8 mouse cellular contexts compared by ENCODE assay signal in the genomic region with DNA sequence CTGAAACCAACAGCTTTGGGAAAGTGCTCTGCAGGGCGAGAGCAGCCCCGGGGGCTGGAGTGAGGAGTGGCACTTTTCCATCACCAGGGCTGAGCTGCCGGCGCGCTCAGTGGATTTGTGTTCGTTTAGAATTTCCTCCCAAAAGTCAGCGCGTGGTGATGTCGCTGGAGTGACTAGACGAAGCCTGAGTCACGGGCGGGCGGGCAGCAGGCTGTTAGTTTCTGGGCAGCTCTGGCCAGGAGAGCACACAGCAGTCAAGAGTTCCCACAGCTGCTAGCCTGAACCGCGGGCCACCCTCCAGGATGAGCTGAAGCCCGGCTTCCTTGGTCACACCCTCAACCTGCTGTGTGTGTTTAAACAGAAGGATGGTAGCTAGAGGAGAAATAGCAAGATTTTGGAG. TPM values are rescaled to one million over a fixed set of nuclear protein-coding genes. Genes with fewer than 3 reads are reported as not detected.
DNase-seq lines count a peak whose midpoint lies in the region; ATAC-seq lines count a peak whose summit lies in the region.

No protein-coding gene starts in this region.

- peaks cover 7% of the 10 kb centered on the region; the same call in 1 of the 2 replicates for H3K36me3 ChIP-seq in forebrain, embryonic 14.5 days (ENCODE audit: control insufficient read depth, insufficient read depth, low read length)
- H3K36me3 ChIP-seq in hindbrain, embryonic 10.5 days: peaks cover 44% of the 10 kb centered on the region
- 0 out of 2 replicates have a peak, but pooled peaks cover 3% of the 10 kb centered on the region for H3K36me3 ChIP-seq in liver, embryonic 11.5 days (ENCODE audit: control insufficient read depth, insufficient read depth, low read length)
- H3K36me3 ChIP-seq in midbrain, embryonic 16.5 days (ENCODE audit: control insufficient read depth, insufficient read depth, low read length): no peaks in the 10 kb centered on the region

- 31% methylated on average over 16 of the region's 16 CpGs for WGBS in forebrain, embryonic 14.5 days
- WGBS in hindbrain, embryonic 10.5 days: 18% methylated on average over 16 of the region's 16 CpGs
- WGBS in liver, embryonic 11.5 days: 11% methylated on average over 16 of the region's 16 CpGs
- WGBS in midbrain, embryonic 16.5 days: 9% methylated on average over 16 of the region's 16 CpGs

- no peak overlapping the region; the same call in 1 of the 2 replicates for H3K27ac ChIP-seq in forebrain, embryonic 14.5 days (ENCODE audit: low read depth, low read length)
- peak overlapping the region; percentile 70 for H3K27ac ChIP-seq in hindbrain, embryonic 10.5 days
- H3K27ac ChIP-seq in liver, embryonic 11.5 days (ENCODE audit: low read depth, low read length): peak overlapping the region; percentile 38; the same call in 1 of the 2 replicates
- no peak overlapping the region for H3K27ac ChIP-seq in midbrain, embryonic 16.5 days (ENCODE audit: low read length)

- no peaks in the 10 kb centered on the region for H3K9me3 ChIP-seq in forebrain, embryonic 14.5 days (replicated peaks; ENCODE audit: control insufficient read depth, low read length)
- H3K9me3 ChIP-seq in hindbrain, embryonic 10.5 days: no peaks in the 10 kb centered on the region
- H3K9me3 ChIP-seq in liver, embryonic 11.5 days (ENCODE audit: control insufficient read depth, low read length): no peaks in the 10 kb centered on the region
- H3K9me3 ChIP-seq in midbrain, embryonic 16.5 days (replicated peaks; ENCODE audit: control insufficient read depth, low read length, poor library complexity, severe bottlenecking): no peaks in the 10 kb centered on the region

- H3K27me3 ChIP-seq in forebrain, embryonic 14.5 days (replicated peaks; ENCODE audit: control insufficient read depth, insufficient read depth, low read length): no peaks in the 10 kb centered on the region
- no peaks in the 10 kb centered on the region for H3K27me3 ChIP-seq in hindbrain, embryonic 10.5 days (ENCODE audit: insufficient read depth, poor library complexity, severe bottlenecking)
- no peaks in the 10 kb centered on the region for H3K27me3 ChIP-seq in liver, embryonic 11.5 days (replicated peaks; ENCODE audit: control insufficient read depth, insufficient read depth, low read length)
- no peaks in the 10 kb centered on the region for H3K27me3 ChIP-seq in midbrain, embryonic 16.5 days (ENCODE audit: control insufficient read depth, insufficient read depth, low read depth, low read length)

- peak overlapping the region; percentile 18; the same call in 1 of the 2 replicates for H3K9ac ChIP-seq in forebrain, embryonic 14.5 days (ENCODE audit: low read length)
- peak overlapping the region; percentile 59; the same call in 1 of the 2 replicates for H3K9ac ChIP-seq in liver, embryonic 11.5 days (ENCODE audit: low read depth, low read length)
- H3K9ac ChIP-seq in midbrain, embryonic 16.5 days (ENCODE audit: low read depth, low read length): peak overlapping the region; percentile 10; the same call in 1 of the 2 replicates

- DNase-seq in layer of hippocampus, adult 9-11 months: peak; percentile 57
- DNase-seq in layer of hippocampus, postnatal 14 days (ENCODE audit: low spot score in 2 of 2): no peak
- peak; percentile 66 for DNase-seq in adrenal gland, postnatal 10 days
- peak; percentile 28 for DNase-seq in forebrain, embryonic 14.5 days (ENCODE audit: low spot score)
- peak; percentile 28 for DNase-seq in hindbrain, embryonic 10.5 days (ENCODE audit: low spot score)
- DNase-seq in liver, embryonic 11.5 days (ENCODE audit: low spot score): no peak
- DNase-seq in cerebellum, adult 9-11 months: no peak

- ATAC-seq in forebrain, embryonic 14.5 days: no peak
- no peak for ATAC-seq in liver, embryonic 11.5 days (replicated peaks; ENCODE audit: low FRiP score)
- no peak for ATAC-seq in midbrain, embryonic 16.5 days

- peaks cover 23% of the 10 kb centered on the region for H3K4me1 ChIP-seq in forebrain, embryonic 14.5 days (ENCODE audit: control insufficient read depth, insufficient read depth, low read length)
- H3K4me1 ChIP-seq in hindbrain, embryonic 10.5 days (replicated peaks): peaks cover 58% of the 10 kb centered on the region
- H3K4me1 ChIP-seq in liver, embryonic 11.5 days (replicated peaks; ENCODE audit: control insufficient read depth, insufficient read depth, low read length): peaks cover 33% of the 10 kb centered on the region
- peaks cover 18% of the 10 kb centered on the region for H3K4me1 ChIP-seq in midbrain, embryonic 16.5 days (ENCODE audit: control insufficient read depth, insufficient read depth, low read length)

- no peak overlapping the region for H3K4me3 ChIP-seq in forebrain, embryonic 14.5 days (ENCODE audit: low read depth, low read length)
- 0 out of 2 replicates have a peak overlapping the region, but pooled peaks have one; percentile 14 for H3K4me3 ChIP-seq in hindbrain, embryonic 10.5 days
- no peak overlapping the region for H3K4me3 ChIP-seq in liver, embryonic 11.5 days (ENCODE audit: low read depth, low read length)
- H3K4me3 ChIP-seq in midbrain, embryonic 16.5 days (ENCODE audit: low read depth, low read length): peak overlapping the region; percentile 13; the same call in 1 of the 2 replicates

- no peak overlapping the region; the same call in 1 of the 2 replicates for H3K4me2 ChIP-seq in forebrain, embryonic 14.5 days (ENCODE audit: low read length)
- H3K4me2 ChIP-seq in liver, embryonic 11.5 days: peak overlapping the region; percentile 47
- H3K4me2 ChIP-seq in midbrain, embryonic 16.5 days (ENCODE audit: low read length): peak overlapping the region; percentile 48

RNA-seq across cellular contexts. Expression of gene C1qtnf9, which starts 35.1 kb away (rescaled TPM):
- under 1 TPM in 1 of 2 experiments, not detected in 1; 0.23 TPM for total RNA-seq in layer of hippocampus, postnatal 14 days (2021)
- 10 to 100 TPM; 17.0 to 18.9 TPM for total RNA-seq in adrenal gland, postnatal 10 days (2021)
- polyA plus RNA-seq in forebrain, embryonic 14.5 days (2014; fragmentation: Nextera tagmentation; extraction: Ambion mirVana): not detected in 2 replicates
- polyA plus RNA-seq in hindbrain, embryonic 10.5 days (2016; fragmentation: Nextera tagmentation; extraction: Ambion mirVana): 0.10 and 0.30 TPM in 2 replicates
- 0.09 and 0.19 TPM in 2 replicates for polyA plus RNA-seq in liver, embryonic 11.5 days (2014; fragmentation: Nextera tagmentation; extraction: Ambion mirVana)
- polyA plus RNA-seq in midbrain, embryonic 16.5 days (2015; fragmentation: Nextera tagmentation; extraction: Ambion mirVana): not detected in 2 replicates

RNA-seq across cellular contexts. Expression of gene Mipep, which starts 51.6 kb away (rescaled TPM):
- total RNA-seq in layer of hippocampus, postnatal 14 days (2021): 10 to 100 TPM; 29.2 to 29.5 TPM
- total RNA-seq in adrenal gland, postnatal 10 days (2021): 10 to 100 TPM; 52.9 to 57.9 TPM
- 22.9 and 24.4 TPM in 2 replicates for polyA plus RNA-seq in forebrain, embryonic 14.5 days (2014; fragmentation: Nextera tagmentation; extraction: Ambion mirVana)
- 20.8 and 22.2 TPM in 2 replicates for polyA plus RNA-seq in hindbrain, embryonic 10.5 days (2016; fragmentation: Nextera tagmentation; extraction: Ambion mirVana)
- 27.8 TPM in 2 replicates for polyA plus RNA-seq in liver, embryonic 11.5 days (2014; fragmentation: Nextera tagmentation; extraction: Ambion mirVana)
- 20.3 and 20.7 TPM in 2 replicates for polyA plus RNA-seq in midbrain, embryonic 16.5 days (2015; fragmentation: Nextera tagmentation; extraction: Ambion mirVana)

Comparison
In these comparisons a context has a peak if more than half of its experiments do, and no peak if none do; other contexts are left out.
1. DNase-seq: peak in layer of hippocampus, adult 9-11 months (single experiment), adrenal gland, postnatal 10 days (single experiment), forebrain, embryonic 14.5 days (single experiment) and hindbrain, embryonic 10.5 days (single experiment); none in layer of hippocampus, postnatal 14 days (0 of 2), liver, embryonic 11.5 days (single experiment) and cerebellum, adult 9-11 months (single experiment).
2. H3K27ac ChIP-seq: peak in hindbrain, embryonic 10.5 days (single experiment) and liver, embryonic 11.5 days (single experiment); none in forebrain, embryonic 14.5 days (single experiment) and midbrain, embryonic 16.5 days (single experiment).
3. H3K4me3 ChIP-seq: peak in hindbrain, embryonic 10.5 days (single experiment) and midbrain, embryonic 16.5 days (single experiment); none in forebrain, embryonic 14.5 days (single experiment) and liver, embryonic 11.5 days (single experiment).
4. Peak in every context shown above with its lines, with median percentiles within 50 percentile points of each other: H3K9ac ChIP-seq.